Mouse (Mus musculus) CH12.LX (cell line): ENCODE data around the gene Taf10.

Experiments
- PAX5 ChIP-seq: IDR thresholded peaks from 2 replicates; pipeline ENCODE4 v1.6.1; 2012; ENCODE audit warnings: low read length, inconsistent platforms, mixed read lengths
- ZNF384 ChIP-seq: IDR thresholded peaks from 2 replicates; pipeline ENCODE4 v1.6.1; 2012; ENCODE audit warnings: low read depth, low read length, improper control_type of control experiment, inconsistent platforms

GRCm38 (mm10) chr7:105740851-105741250, 3.3 kb downstream of the Taf10 start:
- no peak for TF ChIP-seq ZNF384
- TF ChIP-seq PAX5: no peak
